Mouse (Mus musculus) MEL (cell line): ENCODE data around the gene Dock7. TPM values are rescaled to one million over a fixed set of nuclear protein-coding genes. Genes with fewer than 3 reads are reported as not detected.
A peak's percentile ranks its signal among the peaks of the same experiment; 100 is the strongest.

Source experiments
- DNase-seq: peaks from one replicate; pipeline ENCODE4 v3.0.0; 2011; ENCODE audit warnings: low read depth, low spot score
- H3K27ac ChIP-seq: 2 replicates; pipeline ENCODE4 v1.5.1; 2012; ENCODE audit warnings: low read depth, mild to moderate bottlenecking, control low read depth, low read length, moderate library complexity; ENCODE audit not compliant: control insufficient read depth
- H3K27me3 ChIP-seq, 2 experiments: fragments of 150-350 bp in 1 of 2; sonication (generic) in 1 of 2; 2 replicates each; pipeline ENCODE4 v1.6.1; 2012; ENCODE audit warnings: low read length in 2 of 2, mild to moderate bottlenecking in 2 of 2, improper control_type of control experiment in 1 of 2, moderate library complexity in 1 of 2; ENCODE audit not compliant: insufficient read depth in 2 of 2, control insufficient read depth in 1 of 2
- H3K36me3 ChIP-seq, 2 experiments: 2 replicates each; pipeline ENCODE4 v1.6.1; 2012 to 2014; ENCODE audit warnings: low read length in 2 of 2, improper control_type of control experiment in 1 of 2, inconsistent platforms in 1 of 2, mild to moderate bottlenecking in 1 of 2; ENCODE audit not compliant: insufficient read depth in 2 of 2, control insufficient read depth in 1 of 2
- H3K4me1 ChIP-seq, 2 experiments: fragments of 150-350 bp in 1 of 2; sonication (generic) in 1 of 2; 2 replicates each; pipeline ENCODE4 v1.6.1; 2012; ENCODE audit warnings: low read length in 2 of 2, improper control_type of control experiment in 1 of 2, mild to moderate bottlenecking in 1 of 2; ENCODE audit not compliant: insufficient read depth in 2 of 2, control insufficient read depth in 1 of 2
- H3K4me3 ChIP-seq, 2 experiments: fragments of 150-350 bp in 1 of 2; sonication (generic) in 1 of 2; 2 replicates each; pipeline ENCODE4 v1.5.1; 2012; ENCODE audit warnings: low read depth in 2 of 2, low read length in 2 of 2, mild to moderate bottlenecking in 2 of 2, moderate library complexity in 2 of 2, control low read depth in 1 of 2, improper control_type of control experiment in 1 of 2; ENCODE audit not compliant: control insufficient read depth in 1 of 2, insufficient read depth in 1 of 2
- H3K79me2 ChIP-seq: 2 replicates; pipeline ENCODE4 v1.6.1; 2012; ENCODE audit warnings: mild to moderate bottlenecking, low read length, moderate library complexity; ENCODE audit not compliant: control insufficient read depth, poor library complexity, insufficient read depth
- H3K9ac ChIP-seq: 2 replicates; pipeline ENCODE4 v1.6.1; 2012; ENCODE audit warnings: low read depth, mild to moderate bottlenecking, control low read depth, low read length, moderate library complexity; ENCODE audit not compliant: control insufficient read depth, poor library complexity, severe bottlenecking
- H3K9me3 ChIP-seq: fragments of 150-350 bp; sonication (generic); replicated peaks from 2 replicates; pipeline ENCODE4 v1.6.1; 2012; ENCODE audit warnings: mild to moderate bottlenecking, low read length, improper control_type of control experiment, moderate library complexity; ENCODE audit not compliant: insufficient read depth
- E2F4 ChIP-seq: IDR thresholded peaks from 2 replicates; pipeline ENCODE4 v1.6.1; 2011; ENCODE audit warnings: low read depth, low read length, improper control_type of control experiment, borderline replicate concordance
- EP300 ChIP-seq, 2 experiments: IDR thresholded peaks; 2 replicates each; pipeline ENCODE4 v1.6.1; 2011; ENCODE audit warnings: improper control_type of control experiment in 2 of 2, low read length in 2 of 2, low read depth in 1 of 2, mild to moderate bottlenecking in 1 of 2
- ETS1 ChIP-seq: IDR thresholded peaks from 2 replicates; pipeline ENCODE4 v1.6.1; 2012; ENCODE audit warnings: low read depth, mild to moderate bottlenecking, inconsistent platforms, low read length, improper control_type of control experiment, moderate library complexity
- GABPA ChIP-seq: IDR thresholded peaks from 2 replicates; pipeline ENCODE4 v1.6.1; 2012; ENCODE audit warnings: low read depth, mild to moderate bottlenecking, inconsistent platforms, low read length, improper control_type of control experiment, moderate library complexity
- HCFC1 ChIP-seq: IDR thresholded peaks from 2 replicates; pipeline ENCODE4 v1.6.1; 2012; ENCODE audit warnings: low read depth, mild to moderate bottlenecking, inconsistent platforms, low read length, improper control_type of control experiment, moderate library complexity
- MAFK ChIP-seq: IDR thresholded peaks from 2 replicates; pipeline ENCODE4 v1.6.1; 2011; ENCODE audit warnings: low read depth, mild to moderate bottlenecking, low read length, improper control_type of control experiment, borderline replicate concordance
- MAX ChIP-seq: IDR thresholded peaks from 2 replicates; pipeline ENCODE4 v1.6.1; 2011; ENCODE audit warnings: low read length, improper control_type of control experiment
- MEF2A ChIP-seq: IDR thresholded peaks from 2 replicates; pipeline ENCODE4 v1.6.1; 2014; ENCODE audit warnings: low read depth, mild to moderate bottlenecking, inconsistent platforms, low read length, improper control_type of control experiment; ENCODE audit not compliant: poor library complexity, insufficient replicate concordance, severe bottlenecking; ENCODE audit errors: extremely low read depth
- MXI1 ChIP-seq: IDR thresholded peaks from 2 replicates; pipeline ENCODE4 v1.6.1; 2011; ENCODE audit warnings: mild to moderate bottlenecking, low read depth, low read length, improper control_type of control experiment
- MYB ChIP-seq: IDR thresholded peaks from 2 replicates; pipeline ENCODE4 v1.6.1; 2011; ENCODE audit warnings: mild to moderate bottlenecking, low read depth, low read length, improper control_type of control experiment
- POLR2AphosphoS2 ChIP-seq: IDR thresholded peaks from 2 replicates; pipeline ENCODE4 v1.6.1; 2011; ENCODE audit warnings: low read length, improper control_type of control experiment
- POLR2AphosphoS5 ChIP-seq: IDR thresholded peaks from 2 replicates; pipeline ENCODE4 v1.6.1; 2012; ENCODE audit warnings: low read depth, borderline replicate concordance, mild to moderate bottlenecking, inconsistent platforms, low read length, moderate library complexity, mixed read lengths
- RCOR1 ChIP-seq: IDR thresholded peaks from 2 replicates; pipeline ENCODE4 v1.6.1; 2012; ENCODE audit warnings: low read depth, mild to moderate bottlenecking, inconsistent platforms, low read length, improper control_type of control experiment
- SIN3A ChIP-seq: IDR thresholded peaks from 2 replicates; pipeline ENCODE4 v1.6.1; 2012; ENCODE audit warnings: low read length, improper control_type of control experiment, inconsistent platforms
- TAL1 ChIP-seq: IDR thresholded peaks from 2 replicates; pipeline ENCODE4 v1.6.1; 2012; ENCODE audit warnings: mild to moderate bottlenecking, inconsistent platforms, low read length, moderate library complexity, mixed read lengths
- TCF12 ChIP-seq: IDR thresholded peaks from 2 replicates; pipeline ENCODE4 v1.6.1; 2014; ENCODE audit warnings: low read depth, mild to moderate bottlenecking, inconsistent platforms, low read length, improper control_type of control experiment, moderate library complexity
- ZC3H11A ChIP-seq: IDR thresholded peaks from 2 replicates; pipeline ENCODE4 v1.6.1; 2012; ENCODE audit warnings: low read depth, mild to moderate bottlenecking, inconsistent platforms, low read length, improper control_type of control experiment
- ZNF384 ChIP-seq: IDR thresholded peaks from 2 replicates; pipeline ENCODE4 v1.6.1; 2012; ENCODE audit warnings: low read depth, mild to moderate bottlenecking, inconsistent platforms, low read length, improper control_type of control experiment
- polyA plus RNA-seq, 2 experiments: library from polyadenylated mRNA; stranded (reverse) in 1 of 2; unstranded in 1 of 2; fragments of >175 nt in 1 of 2; fragments of >200 nt in 1 of 2; gene quantifications; 2 replicates each; pipeline versions ENCODE4 v1.2.1 to v1.2.4; 2012; ENCODE audit warnings: low replicate concordance in 2 of 2, low read depth in 1 of 2; ENCODE audit not compliant: insufficient read length in 2 of 2, insufficient read depth in 1 of 2, missing spikeins in 1 of 2
- total RNA-seq: library from RNA; depleted of rRNA; stranded (reverse); fragments of 300-350 nt; gene quantifications from 2 replicates; pipeline ENCODE4 v1.2.3, GENCODE M21; 2012

The Dock7 gene
- total and polyA plus RNA-seq, 3 experiments, result 19.5 to 19.8 TPM; not detected in 1

GRCm38 (mm10) chr4:99121123-99121755, 524 bp upstream of the Dock7 start (continued):
- no peak for TF ChIP-seq GABPA
- no peak for TF ChIP-seq ZC3H11A
- TF ChIP-seq, all 39 proteins: peak for 0

- Histone ChIP-seq H3K79me2 (peaks cover 15% of the 10 kb centered on the region), H3K9ac (no peak overlapping the region), H3K9me3 (no peaks in the 10 kb centered on the region), H3K27ac (no peak overlapping the region), H3K36me3 (peaks cover 0 to 11% of the 10 kb centered on the region in 2 experiments; a peak in 2 of 4 replicates), H3K4me3 (peak overlapping the region in 1 of 2 experiments; percentile 96; a peak in 2 of 4 replicates), H3K4me1 (peaks cover 9 to 13% of the 10 kb centered on the region in 2 experiments), H3K27me3 (no peaks in the 10 kb centered on the region)
- no peak for TF ChIP-seq MAFK
- peak in 1 of 2 experiments; percentile 61; a peak in 2 of 4 replicates for TF ChIP-seq EP300 (IDR thresholded peaks at IDR 0.05; ENCODE audit: low read depth in 1 of 2, low read length in 2 of 2)
- 0 out of 2 replicates have a peak, but pooled peaks have one; percentile 27 for TF ChIP-seq SIN3A
- TF ChIP-seq HCFC1, result no peak
- TF ChIP-seq MEF2A, result no peak
- TF ChIP-seq RCOR1, result peak; percentile 26; the same call in 1 of the 2 replicates
- peak; percentile 47; the same call in 1 of the 2 replicates for TF ChIP-seq TCF12
- TF ChIP-seq ETS1, result peak; percentile 72
- peak; percentile 48 for DNase-seq
These were observed 1.7 kb downstream of the Dock7 start for GRCm38 (mm10) chr4:99119051-99119450.

- Histone ChIP-seq H3K9me3 (no peaks in the 10 kb centered on the region), H3K27ac (no peak overlapping the region), H3K4me1 (peaks cover 12 to 16% of the 10 kb centered on the region in 2 experiments), H3K9ac (no peak overlapping the region), H3K27me3 (no peaks in the 10 kb centered on the region), H3K79me2 (peaks cover 26% of the 10 kb centered on the region), H3K4me3 (no peak overlapping the region), H3K36me3 (peaks cover 0 to 14% of the 10 kb centered on the region in 2 experiments; a peak in 2 of 4 replicates)
- TF ChIP-seq MXI1 (no peak), ZC3H11A (no peak), POLR2AphosphoS2 (no peak), TAL1 (no peak), POLR2AphosphoS5 (no peak), RCOR1 (no peak), TCF12 (no peak), ZNF384 (no peak), MYB (no peak), MAX (no peak), E2F4 (no peak), SIN3A (no peak)
- DNase-seq, result no peak
These were observed 4.9 kb downstream of the Dock7 start for GRCm38 (mm10) chr4:99115797-99116196.
